Mouse (Mus musculus) left cerebral cortex, postnatal 10 days (tissue): ENCODE measurements around the gene Map4k3. TPM values are rescaled to one million over a fixed set of nuclear protein-coding genes. Genes with fewer than 3 reads are reported as not detected.
"Not testable (repeated sequence)": the region's sequence is repeated elsewhere in the genome, so short reads cannot be mapped to it uniquely, and the experiment has no call there.

Experiments used
- DNase-seq, 2 experiments: peaks; one replicate each; pipeline ENCODE4 v3.0.0; 2021 to 2022; ENCODE audit warnings: low spot score in 2 of 2, mixed read lengths in 1 of 2; ENCODE audit errors: extremely low spot score in 1 of 2
- intact Hi-C: fragments of 180-260 bp; cut with DNase I; formaldehyde crosslinking; loops from one replicate; pipeline ENCODE4 v1.15.1; 2025
- total RNA-seq, 2 experiments: library from RNA; stranded (reverse); gene quantifications; 2 replicates each; pipeline ENCODE4 v1.2.3; 2021

Map4k3 gene
- 10 to 100 TPM; 56.1 to 57.6 TPM for total RNA-seq

DNA sequence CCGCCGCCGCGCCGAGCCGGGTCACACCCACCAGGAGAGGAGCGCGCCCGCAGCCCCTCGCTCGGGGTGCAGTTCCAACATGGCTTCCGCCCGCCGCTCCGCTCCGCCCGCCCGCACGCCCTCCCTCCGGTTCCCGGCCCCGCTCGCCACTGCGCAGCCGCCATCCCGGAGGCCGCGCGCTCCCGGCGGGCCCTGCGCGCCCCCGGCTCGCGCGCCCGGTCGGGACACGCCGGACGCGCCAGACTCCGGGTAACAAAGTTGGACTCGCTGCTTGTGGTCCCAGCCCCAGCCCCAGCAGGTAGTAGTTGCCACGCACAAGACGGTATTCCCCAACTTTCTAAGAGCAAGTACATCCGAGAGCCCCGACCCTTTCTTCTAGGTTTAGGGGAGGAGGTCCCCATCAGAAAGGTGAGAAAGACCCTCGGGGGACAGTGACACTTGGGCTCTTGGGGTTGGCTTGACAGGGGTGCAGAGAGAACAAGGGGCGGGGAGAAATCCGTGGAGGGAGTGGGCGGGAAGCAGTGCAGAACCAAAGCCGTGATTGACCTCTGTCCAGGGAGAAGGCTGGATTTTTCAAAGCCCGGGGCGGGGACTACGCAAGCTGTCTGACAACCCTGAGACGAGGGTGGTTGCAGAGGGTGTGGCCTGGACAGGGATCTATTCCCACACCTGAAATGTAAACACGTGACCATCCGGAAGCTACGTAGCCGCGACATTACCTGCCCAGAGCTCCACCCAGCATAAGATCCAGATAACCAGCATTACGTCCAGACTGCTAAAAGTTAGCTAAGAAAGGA lies at the start of gene Map4k3:
Gene Map4k3 (minus strand): TSS at position 424 of the 797 bp plus-strand sequence.
- DNase-seq = peak; percentile 75 to 94
- intact Hi-C loops = no loop called here

DNA sequence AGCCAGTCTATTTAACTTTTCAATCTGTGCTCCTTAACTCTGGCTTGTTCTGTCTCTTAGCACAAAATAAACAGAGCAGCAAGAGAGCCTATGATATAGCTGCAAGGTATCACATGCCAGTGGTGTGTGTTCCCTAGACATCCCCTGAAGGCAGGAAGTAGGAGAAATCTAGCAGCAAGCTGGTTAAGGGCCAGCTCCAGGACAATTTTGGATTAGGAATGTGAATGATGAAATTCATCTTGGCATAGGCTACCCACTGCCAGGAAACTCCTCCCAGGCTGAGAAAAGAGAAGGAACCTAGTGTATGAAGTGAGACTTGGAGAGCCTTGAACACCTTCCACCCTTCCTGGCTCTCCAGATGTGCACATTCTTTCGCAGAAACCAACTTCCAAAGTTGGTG lies 49.3 kb upstream of the Map4k3 start:
- intact Hi-C loops = no loop called here
- DNase-seq = no peak

DNA sequence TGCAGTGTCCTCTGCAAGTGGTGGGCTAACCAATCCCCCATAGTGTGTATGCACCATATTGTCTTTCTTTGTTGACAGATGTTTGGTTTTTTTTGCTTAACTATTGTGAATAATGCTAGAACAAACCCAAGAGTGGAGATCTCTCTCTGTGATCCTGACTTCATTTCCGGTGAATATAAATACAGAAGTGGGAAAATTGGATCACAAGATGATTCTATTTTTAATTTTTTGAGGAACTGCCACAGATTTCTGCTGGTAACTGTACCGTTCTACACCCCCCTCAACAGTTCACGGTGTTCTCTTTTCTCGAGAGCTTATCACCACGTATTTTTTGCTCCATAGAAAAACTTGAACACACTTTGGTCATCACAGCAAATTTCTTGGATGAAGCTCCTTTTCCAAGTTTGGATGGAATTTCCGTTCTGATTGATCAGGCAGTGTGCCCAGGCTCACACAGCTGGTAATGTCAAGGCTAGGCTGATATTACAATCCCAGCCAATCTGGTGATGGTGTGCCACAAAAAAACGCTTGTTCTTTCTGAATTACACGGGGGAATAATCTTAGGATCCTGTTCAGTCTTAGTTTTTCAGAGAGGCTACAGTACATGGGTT lies 47.0 kb upstream of the Map4k3 start:
- intact Hi-C loops = no loop called here
- no peak for DNase-seq

DNA sequence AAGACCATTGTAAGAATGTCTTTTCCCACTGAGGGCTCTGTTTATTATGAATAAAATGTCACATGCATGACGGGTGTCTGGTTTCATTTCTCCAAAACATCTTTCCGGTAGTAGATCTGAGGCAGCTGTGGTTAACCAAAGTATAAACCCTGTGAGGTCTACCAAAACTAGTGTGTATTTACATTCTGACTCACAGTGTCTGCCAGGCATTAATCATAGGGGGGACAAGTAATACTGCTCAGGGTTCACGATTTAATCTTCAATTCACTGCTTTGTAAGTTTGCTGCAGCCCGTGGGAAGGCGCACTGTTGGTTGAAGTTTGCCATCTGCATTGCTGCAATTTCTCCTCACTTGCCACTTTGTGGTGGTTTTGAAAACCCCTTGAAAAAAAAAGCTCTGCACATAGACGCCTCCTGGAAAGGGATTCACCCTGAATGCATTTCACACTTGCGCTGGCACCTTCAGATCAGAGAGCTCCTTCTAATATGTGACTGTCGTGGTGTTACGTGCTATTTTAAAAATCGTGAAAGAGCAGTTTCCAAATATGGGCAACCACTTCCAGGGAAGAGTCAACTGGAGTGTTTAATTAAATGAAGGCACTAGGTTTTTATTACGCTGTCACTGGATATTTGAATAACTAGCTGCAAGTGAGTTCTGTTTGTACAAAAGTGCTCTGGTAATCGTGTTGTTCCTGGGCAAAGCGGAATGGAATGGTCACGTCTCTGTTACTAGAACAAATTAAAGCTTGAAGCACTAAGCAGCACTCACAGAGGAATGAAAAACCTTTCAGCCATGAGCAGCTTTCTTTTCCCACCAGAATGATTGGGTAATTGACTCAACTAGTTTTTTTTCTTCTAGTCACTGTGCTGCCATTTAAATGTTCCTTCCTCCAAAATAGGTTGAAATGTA lies 44.5 kb upstream of the Map4k3 start:
- intact Hi-C loops = no loop called here
- DNase-seq = peak in 1 of 2 experiments; percentile 16

DNA sequence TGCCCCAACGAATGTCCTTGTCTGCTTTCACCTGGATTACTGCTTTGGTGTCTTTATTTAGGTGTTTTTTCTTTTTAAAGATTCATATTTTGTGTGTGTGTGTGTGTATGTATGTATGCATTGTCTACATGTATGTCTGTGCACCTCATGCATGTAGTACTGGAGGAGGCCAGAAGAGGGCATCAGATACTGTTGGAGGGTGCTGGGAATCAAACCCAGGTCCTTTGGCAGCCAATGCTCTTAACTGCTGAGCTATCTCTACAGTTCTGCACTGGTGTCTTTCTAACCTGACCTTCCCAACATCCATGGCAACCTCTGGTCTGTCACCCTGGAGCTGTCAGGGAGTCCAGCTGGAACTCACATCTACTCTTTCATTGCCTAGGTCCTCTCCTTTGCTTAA lies 41.8 kb upstream of the Map4k3 start:
- intact Hi-C loops = no loop called here
- no peak for DNase-seq

DNA sequence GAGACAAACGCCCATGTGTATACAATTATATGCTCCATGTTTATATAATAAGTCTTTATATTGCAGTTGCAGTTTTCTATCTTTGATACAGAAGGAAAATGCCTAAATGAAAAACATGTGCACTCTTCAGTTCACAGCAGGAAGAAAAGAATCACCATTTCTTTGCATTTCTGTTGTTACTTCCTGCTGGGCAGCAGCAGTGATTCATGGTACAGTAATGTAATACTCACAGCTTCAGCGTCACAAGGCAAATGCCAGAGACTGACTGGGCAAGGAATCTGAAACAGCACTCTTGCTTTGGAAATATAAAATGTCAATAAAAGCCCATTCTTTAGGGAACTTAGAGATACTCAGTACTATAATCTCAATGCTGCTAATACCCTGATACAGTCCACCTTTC lies 36.9 kb upstream of the Map4k3 start:
- intact Hi-C loops = no loop called here

DNA sequence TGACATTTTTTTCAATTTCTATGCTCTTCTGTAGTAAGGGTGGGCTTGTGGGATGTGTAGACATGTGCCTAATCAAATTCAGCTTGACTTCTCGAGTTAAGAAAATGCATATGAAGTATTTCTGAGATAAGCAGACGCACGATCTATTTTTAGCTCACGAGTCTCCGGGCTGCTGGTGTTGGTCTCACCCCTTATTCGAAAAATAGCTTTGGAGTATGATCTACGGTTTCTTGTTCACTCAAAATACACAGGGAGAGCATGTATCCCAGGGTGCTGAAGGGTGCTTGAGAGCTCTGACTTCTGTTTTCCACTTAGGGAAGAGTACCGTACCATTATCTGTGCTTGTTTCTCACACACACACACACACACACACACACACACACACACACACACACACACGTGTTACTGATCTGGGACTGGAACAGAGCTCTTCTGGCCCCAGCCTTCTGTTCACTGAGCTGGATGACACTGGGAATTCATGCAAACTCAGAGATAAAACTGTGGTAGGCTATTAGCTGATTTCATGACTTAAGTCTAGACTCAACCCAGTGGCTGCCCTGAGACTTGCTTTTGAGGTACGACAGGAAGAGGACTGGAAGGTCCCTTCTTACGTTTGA lies 34.9 kb upstream of the Map4k3 start:
- DNase-seq = no peak
- intact Hi-C loops = no loop called here

More for the DNA sequence above, 36.9 kb upstream of the Map4k3 start:
- no peak for DNase-seq

DNA sequence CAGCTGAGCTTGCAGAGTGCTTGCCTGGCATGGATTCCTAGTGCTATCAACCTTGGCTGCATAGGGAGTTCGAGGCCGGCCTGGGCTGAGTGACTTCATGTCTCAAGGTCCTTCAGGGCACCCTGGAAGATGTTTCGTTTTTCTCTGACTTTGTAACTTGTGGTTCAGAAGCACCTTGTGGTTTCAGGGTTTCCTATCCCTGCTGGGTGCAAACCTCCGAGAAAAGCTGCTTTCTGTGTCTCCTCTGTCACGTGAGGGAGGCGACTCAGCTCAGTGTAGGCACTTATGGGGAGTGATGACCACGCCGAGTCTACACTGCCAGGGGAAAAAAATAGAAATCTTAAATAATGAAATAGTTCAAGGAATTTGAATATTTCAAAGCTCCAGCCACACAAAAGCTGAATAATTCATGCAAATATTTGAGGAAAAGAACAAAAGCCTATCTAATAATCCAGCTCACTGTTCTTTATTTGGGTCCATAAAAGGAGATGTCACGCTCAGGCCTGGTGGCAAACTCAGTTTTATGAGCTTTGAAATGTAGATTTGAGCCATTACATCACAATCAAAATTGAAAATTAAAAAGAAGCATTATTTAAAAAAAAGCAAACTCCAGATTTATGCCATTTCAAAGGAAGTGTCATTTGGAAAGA lies 34.2 kb upstream of the Map4k3 start:
- intact Hi-C loops = no loop called here
- DNase-seq = no peak

DNA sequence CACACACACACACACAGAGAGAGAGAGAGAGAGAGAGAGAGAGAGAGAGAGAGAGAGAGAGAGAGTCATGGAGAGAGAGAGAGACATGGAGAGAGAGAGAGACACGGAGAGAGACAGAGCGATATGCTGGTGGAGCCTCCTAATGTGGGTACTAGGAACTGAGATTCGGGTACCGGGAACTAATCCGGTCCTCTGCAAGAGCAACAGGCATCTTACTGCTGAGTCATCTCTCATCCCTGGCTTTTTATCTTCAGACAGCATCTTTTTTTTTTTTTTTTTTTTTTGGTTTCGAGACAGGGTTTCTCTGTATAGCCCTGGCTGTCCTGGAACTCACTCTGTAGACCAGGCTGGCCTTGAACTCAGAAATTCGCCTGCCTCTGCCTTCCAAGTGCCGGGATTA lies 32.9 kb upstream of the Map4k3 start:
- DNase-seq, intact Hi-C loops: not testable (repeated sequence)

DNA sequence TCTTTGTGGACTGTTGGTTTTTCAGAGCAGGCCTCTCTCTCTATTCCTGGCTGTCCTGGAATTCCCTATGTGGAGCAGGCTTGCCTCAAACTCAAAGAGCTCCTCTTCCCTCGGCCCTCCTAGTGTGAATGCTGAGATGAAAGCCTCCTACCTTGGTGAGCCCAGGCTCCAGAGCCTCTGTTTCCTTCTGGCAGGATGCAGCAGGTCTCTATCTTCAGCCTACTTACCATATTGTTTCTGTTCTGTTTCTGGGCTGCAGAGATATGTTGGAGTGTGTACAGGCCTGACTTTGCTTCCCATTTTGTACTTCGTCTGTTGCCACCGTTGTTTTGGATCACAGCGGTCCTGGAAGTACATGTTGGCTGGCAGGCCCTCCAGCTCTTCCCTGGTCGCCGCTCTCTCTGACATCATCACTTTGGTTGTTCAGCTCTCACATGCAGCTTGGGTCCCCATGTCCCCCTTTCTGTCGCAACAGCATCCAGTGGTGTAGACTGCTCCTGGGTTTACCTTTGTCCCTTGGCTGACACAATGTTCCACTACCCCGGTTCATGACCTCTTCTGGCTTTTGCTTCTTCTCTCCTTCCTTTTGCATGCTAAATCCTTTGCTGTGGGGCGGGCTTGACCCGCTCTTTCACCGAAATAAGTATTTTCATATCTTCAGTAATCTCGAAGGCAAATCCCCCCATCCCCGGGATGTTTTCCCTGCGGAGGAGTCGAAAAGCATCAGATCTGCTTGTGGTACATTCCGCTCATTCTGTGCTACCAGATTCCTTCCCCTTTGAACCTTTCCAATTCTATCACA lies 32.3 kb upstream of the Map4k3 start:
- intact Hi-C loops = no loop called here
- DNase-seq = no peak

DNA sequence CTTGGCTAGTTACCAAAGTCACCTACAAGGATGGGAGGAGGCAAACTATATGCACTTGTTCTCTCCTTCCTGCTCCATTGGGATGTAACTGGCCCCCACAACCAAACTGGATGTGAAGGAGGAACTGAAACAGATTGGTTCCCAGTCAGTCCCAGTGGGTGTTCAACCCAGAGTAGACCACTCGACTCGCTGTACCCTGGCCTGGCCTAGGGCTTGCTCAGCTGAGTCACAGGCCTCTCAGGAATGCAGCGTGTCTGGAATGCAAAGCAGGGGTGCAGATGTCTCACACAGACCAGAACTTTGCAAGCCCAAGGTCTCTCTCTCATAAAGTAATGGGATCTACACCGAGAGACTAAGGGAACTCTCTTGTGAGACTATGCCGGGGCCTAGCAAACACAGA lies 27.8 kb upstream of the Map4k3 start:
- no peak for DNase-seq
- intact Hi-C loops = no loop called here

DNA sequence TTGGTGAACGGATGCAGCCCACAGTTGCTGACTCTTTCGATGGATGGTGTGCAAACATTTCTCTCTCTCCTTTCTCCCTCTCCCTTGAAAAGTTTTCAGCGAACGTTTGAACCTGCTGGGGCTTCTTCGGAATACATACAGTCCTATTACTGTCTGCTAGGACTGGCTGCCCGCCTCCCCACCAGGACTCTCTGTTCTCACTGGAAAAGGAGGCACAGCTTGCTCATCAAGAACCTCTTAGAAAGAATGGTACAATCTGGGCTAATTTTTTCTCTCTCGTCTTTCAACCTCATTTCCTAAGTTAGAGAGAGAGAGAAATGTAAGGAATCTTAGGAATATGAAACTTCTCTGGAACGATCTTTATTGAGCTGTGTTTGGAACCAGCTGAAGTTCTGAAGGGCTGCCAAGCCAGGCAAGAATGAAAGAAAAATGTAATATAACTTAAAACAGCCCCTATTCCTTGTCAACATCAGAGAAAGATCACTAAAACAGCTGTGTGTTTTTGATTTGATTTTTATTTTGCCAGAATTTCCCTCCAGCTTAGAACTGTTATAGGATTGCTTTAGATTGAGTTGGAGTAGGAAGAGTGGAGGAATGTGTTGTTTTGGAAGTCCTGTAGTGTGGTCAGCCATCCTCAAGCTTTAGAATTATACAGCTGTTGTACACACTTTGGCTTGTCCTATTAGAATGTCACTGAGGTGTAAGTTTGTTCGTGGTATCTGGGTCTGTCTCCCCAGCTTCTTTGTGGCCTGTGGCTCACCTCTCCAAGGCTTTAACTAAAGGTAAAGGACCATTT lies 27.0 kb upstream of the Map4k3 start:
- intact Hi-C loops = no loop called here
- no peak for DNase-seq

DNA sequence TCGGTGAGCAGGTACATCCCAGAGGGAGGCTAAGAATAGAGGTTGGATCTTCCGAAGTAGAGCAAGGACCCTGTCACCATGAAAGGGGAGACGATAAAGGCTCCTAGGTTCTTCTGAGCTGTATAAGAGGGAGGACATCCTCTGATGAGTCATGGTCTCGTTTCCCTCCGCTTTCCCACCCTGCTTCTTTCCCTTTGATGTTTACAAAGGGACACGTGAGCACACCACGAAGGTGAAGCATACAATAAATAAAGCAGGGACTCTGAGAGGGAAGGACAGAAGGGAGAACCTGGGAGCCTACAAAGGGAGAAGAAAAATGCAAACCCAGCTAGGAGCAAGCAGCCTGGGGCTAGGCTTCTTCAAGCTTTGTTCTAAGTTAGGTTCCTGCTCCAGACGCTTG lies 26.3 kb upstream of the Map4k3 start:
- DNase-seq = no peak
- intact Hi-C loops = no loop called here

DNA sequence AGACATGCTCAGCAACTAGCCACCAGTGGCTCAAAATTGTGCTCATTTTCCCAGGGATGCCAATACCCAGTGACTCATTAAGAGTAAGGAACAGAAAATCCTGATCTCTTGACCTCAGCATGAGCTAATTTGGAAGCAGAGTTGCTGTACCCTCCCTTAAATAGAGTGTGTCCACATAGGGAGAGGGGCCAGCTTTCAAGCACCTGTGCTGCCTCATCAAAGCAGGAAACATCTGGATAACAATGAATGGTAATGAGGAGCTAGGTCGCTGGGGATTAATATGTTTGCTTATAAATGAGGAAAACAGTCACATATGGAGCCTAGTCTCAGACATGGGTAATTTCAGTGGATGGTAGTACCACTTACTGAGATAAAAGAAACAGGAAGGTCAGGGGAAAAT lies 24.2 kb upstream of the Map4k3 start:
- intact Hi-C loops = no loop called here
- DNase-seq = no peak

DNA sequence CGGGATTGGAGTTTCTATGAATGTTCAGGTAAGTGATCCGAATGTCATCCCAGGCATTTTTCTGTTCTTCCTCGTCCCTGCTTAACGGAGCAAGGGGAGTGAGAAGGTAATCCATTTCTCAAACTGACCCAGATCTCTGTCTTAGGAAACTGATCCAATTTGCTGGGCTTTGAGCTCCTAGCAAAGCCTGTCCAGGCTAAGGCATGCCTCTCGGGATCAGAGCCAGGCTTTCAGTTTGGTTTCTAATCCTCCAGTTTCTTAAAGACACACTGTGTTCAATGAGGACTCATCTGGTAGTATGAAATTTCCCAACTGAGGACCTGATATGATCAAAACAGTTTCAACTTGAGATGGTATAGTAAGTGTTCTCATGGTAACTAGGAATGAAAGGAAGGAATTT lies 11.1 kb upstream of the Map4k3 start:
- intact Hi-C loops = no loop called here
- DNase-seq = no peak

DNA sequence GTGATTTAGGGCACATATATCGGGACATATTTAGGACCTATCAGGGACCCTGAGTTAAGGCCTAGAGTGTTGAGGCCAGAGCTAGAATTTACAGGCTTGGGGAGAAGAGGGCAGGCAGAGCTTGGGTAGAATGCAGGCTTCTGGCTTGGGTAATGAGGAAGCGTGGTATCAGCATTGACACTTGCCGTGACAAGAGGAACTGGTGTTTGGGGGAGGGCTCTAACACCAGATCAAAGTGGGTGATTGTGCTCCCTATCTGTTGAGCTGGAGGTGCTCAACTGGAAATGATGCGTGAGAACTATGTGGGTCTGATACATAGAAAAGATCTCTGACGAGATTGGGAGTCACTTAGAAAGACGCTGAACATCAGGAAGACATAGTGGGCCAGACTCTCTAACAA lies 6.4 kb upstream of the Map4k3 start:
- intact Hi-C loops = no loop called here
- no peak for DNase-seq

DNA sequence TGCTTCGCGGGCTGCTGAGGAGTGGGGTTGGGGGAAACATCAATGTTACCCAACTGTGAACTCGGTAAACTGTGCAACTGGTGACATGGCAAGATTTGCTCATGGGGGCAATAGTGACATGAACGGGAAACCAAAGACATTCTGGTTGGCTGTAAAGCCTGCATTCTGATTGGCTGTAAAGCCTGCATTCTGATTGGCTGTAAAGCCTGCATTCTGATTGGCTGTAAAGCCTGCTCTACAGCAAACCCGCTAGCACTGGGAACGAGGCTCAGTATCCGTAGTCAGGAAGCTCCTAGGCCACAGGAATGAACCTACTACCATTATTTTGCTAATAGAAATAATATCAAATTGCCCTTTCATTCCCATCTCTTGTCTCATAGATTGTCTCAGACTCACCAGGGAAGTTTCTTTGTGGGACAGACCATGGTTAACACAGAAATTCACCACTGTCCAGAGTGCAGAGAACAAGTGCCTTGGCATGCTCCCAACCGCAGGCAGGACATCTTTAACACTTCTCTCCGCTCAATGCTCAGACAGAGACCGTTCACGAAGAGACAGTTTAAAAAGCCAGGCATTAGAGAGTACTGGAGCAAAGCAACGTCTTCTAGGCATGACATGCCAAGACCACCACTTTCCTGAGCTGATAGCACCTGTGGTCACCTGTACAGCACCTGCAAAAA lies 5.0 kb upstream of the Map4k3 start:
- DNase-seq = no peak
- intact Hi-C loops = no loop called here
